16 mouse cellular contexts compared by ENCODE assay signal in genomic region chr11:46219380-46219779, GRCm38 (mm10). TPM values are rescaled to one million over a fixed set of nuclear protein-coding genes. Genes with fewer than 3 reads are reported as not detected.
A peak's percentile ranks its signal among the peaks of the same experiment; 100 is the strongest.
DNase-seq lines count a peak whose midpoint lies in the region; ATAC-seq and TF ChIP-seq lines count a peak whose summit lies in the region.
"Had no signal": no experiment of that assay in that cellular context is flagged by ENCODE, and none has a peak within 500 bp of the region (broad histone marks: within the 10 kb centered on the region; RNA-seq: fewer than 3 reads in every experiment).

No protein-coding gene starts in this region.

- TF ChIP-seq CTCF in left cerebral cortex, adult 2 months (IDR thresholded peaks at IDR 0.05) = no peak
- no peak for TF ChIP-seq CTCF in forebrain, postnatal 0 days (IDR thresholded peaks at IDR 0.05; ENCODE audit: low read depth)

- peaks cover 46% of the 10 kb centered on the region for H3K36me3 ChIP-seq in forebrain, postnatal 0 days (ENCODE audit: insufficient read depth)
- no peaks in the 10 kb centered on the region for H3K36me3 ChIP-seq in midbrain, embryonic 11.5 days (ENCODE audit: control insufficient read depth, insufficient read depth, low read length)
- H3K36me3 ChIP-seq in neural tube, embryonic 15.5 days = peaks cover 39% of the 10 kb centered on the region

- H3K4me1 ChIP-seq in forebrain, postnatal 0 days (ENCODE audit: insufficient read depth) = no peaks in the 10 kb centered on the region
- H3K4me1 ChIP-seq in midbrain, embryonic 11.5 days (ENCODE audit: control insufficient read depth, insufficient read depth, low read length) = peaks cover 9% of the 10 kb centered on the region
- H3K4me1 ChIP-seq in neural tube, embryonic 15.5 days = peaks cover 51% of the 10 kb centered on the region

- WGBS in forebrain, postnatal 0 days = 84% methylated on average over 9 of the region's 9 CpGs
- 84% methylated on average over 9 of the region's 9 CpGs for WGBS in midbrain, embryonic 11.5 days
- 71% methylated on average over 9 of the region's 9 CpGs for WGBS in neural tube, embryonic 15.5 days

- no peak for ATAC-seq in forebrain, postnatal 0 days
- ATAC-seq in midbrain, embryonic 11.5 days (ENCODE audit: low FRiP score) = no peak
- ATAC-seq in neural tube, embryonic 15.5 days (ENCODE audit: low FRiP score) = 0 out of 2 replicates have a peak, but pooled peaks have one; percentile 8

- intact Hi-C loops in left cerebral cortex, adult 2 months (cut with DNase I) = loop anchor here (10.0 kb wide), 1 partner anchor 1635 kb away; no protein-coding TSS in a partner anchor
- intact Hi-C loops in heart, postnatal 36 days (cut with DNase I) = loop anchor here (5.0 kb wide), 1 partner anchor 272 kb away; no protein-coding TSS in a partner anchor

- H3K4me2 ChIP-seq in forebrain, postnatal 0 days (ENCODE audit: low read depth) = no peak overlapping the region
- no peak overlapping the region for H3K4me2 ChIP-seq in midbrain, embryonic 11.5 days
- no peak overlapping the region for H3K4me2 ChIP-seq in neural tube, embryonic 15.5 days

- H3K9me3 ChIP-seq in forebrain, postnatal 0 days (ENCODE audit: low read length) = no peaks in the 10 kb centered on the region
- H3K9me3 ChIP-seq in midbrain, embryonic 11.5 days (ENCODE audit: control insufficient read depth, low read length) = no peaks in the 10 kb centered on the region
- no peaks in the 10 kb centered on the region for H3K9me3 ChIP-seq in neural tube, embryonic 15.5 days (replicated peaks)

- no peaks in the 10 kb centered on the region for H3K27me3 ChIP-seq in forebrain, postnatal 0 days (ENCODE audit: insufficient read depth, low read length)
- H3K27me3 ChIP-seq in midbrain, embryonic 11.5 days (ENCODE audit: control insufficient read depth, insufficient read depth, low read length) = no peaks in the 10 kb centered on the region
- H3K27me3 ChIP-seq in neural tube, embryonic 15.5 days (replicated peaks) = no peaks in the 10 kb centered on the region

- no peak overlapping the region for H3K9ac ChIP-seq in forebrain, postnatal 0 days
- no peak overlapping the region for H3K9ac ChIP-seq in midbrain, embryonic 11.5 days (ENCODE audit: low read length)
- H3K9ac ChIP-seq in neural tube, embryonic 15.5 days (replicated peaks) = no peak overlapping the region

- no peak for DNase-seq in left cerebral cortex, adult 2 months (ENCODE audit: extremely low spot score in 1 of 2, low spot score in 2 of 2)
- DNase-seq in left cerebral cortex, adult 8-10 months (ENCODE audit: low spot score in 2 of 2) = no peak
- DNase-seq in forebrain, postnatal 0 days = no peak
- no peak for DNase-seq in midbrain, embryonic 11.5 days (ENCODE audit: low spot score, missing footprints)
- DNase-seq in lung, adult 18-20 months = no peak
- no peak for DNase-seq in cerebellum, adult 9-11 months
- no peak for DNase-seq in heart, postnatal 36 days
- DNase-seq: adrenal gland, postnatal 14 days; embryo, embryonic 11 days; heart, postnatal 4 days; kidney, adult 18-20 months; kidney, postnatal 4 days; lung, adult 2 months; thymus, postnatal 4 days had no signal

- peak overlapping the region; percentile 77 for H3K27ac ChIP-seq in left cerebral cortex, adult 2 months
- peak overlapping the region; percentile 69 for H3K27ac ChIP-seq in forebrain, postnatal 0 days (ENCODE audit: low read depth, low read length)
- peak overlapping the region; percentile 50; the same call in 1 of the 2 replicates for H3K27ac ChIP-seq in midbrain, embryonic 11.5 days (ENCODE audit: low read depth, low read length)
- peak overlapping the region; percentile 86 for H3K27ac ChIP-seq in neural tube, embryonic 15.5 days (replicated peaks)

- H3K4me3 ChIP-seq in left cerebral cortex, adult 2 months = no peak overlapping the region
- H3K4me3 ChIP-seq in forebrain, postnatal 0 days (ENCODE audit: low read depth, low read length) = no peak overlapping the region
- H3K4me3 ChIP-seq in midbrain, embryonic 11.5 days (ENCODE audit: low read depth, low read length) = no peak overlapping the region
- no peak overlapping the region for H3K4me3 ChIP-seq in neural tube, embryonic 15.5 days (replicated peaks)

RNA-seq across cellular contexts. Expression of gene Fndc9, which starts 16.0 kb away (rescaled TPM):
- 1 to 10 TPM; 4.9 to 5.2 TPM for total RNA-seq in left cerebral cortex, adult 2 months (2021)
- total RNA-seq in left cerebral cortex, adult 8-10 months (2022) = 1 to 10 TPM; 3.6 to 5.7 (median 4.2) TPM
- 11.1 and 12.2 TPM in 2 replicates for total RNA-seq in forebrain, postnatal 0 days (2014; rRNA removed)
- 9.9 and 15.9 TPM in 2 replicates for polyA plus RNA-seq in forebrain, postnatal 0 days (2015; fragmentation: Nextera tagmentation; extraction: Ambion mirVana)
- polyA plus RNA-seq in midbrain, embryonic 11.5 days (2014; fragmentation: Nextera tagmentation; extraction: Ambion mirVana) = 1.1 and 1.2 TPM in 2 replicates
- 1.5 and 2.3 TPM in 2 replicates for polyA plus RNA-seq in neural tube, embryonic 15.5 days (2015; fragmentation: Nextera tagmentation; extraction: Ambion mirVana)
- total RNA-seq in heart, postnatal 36 days (2021) = not detected
- total RNA-seq: adrenal gland, postnatal 14 days; gastrocnemius, adult 8-10 months; heart, postnatal 4 days had no signal

RNA-seq across cellular contexts. Expression of gene Nipal4, which starts 53.1 kb away (rescaled TPM):
- total RNA-seq in left cerebral cortex, adult 2 months (2021) = 1 to 10 TPM; 1.2 to 1.4 TPM
- 1 to 10 TPM; 2.2 to 3.0 (median 2.6) TPM for total RNA-seq in left cerebral cortex, adult 8-10 months (2022)
- 0.14 and 0.38 TPM in 2 replicates for total RNA-seq in forebrain, postnatal 0 days (2014; rRNA removed)
- 0.06 and 0.07 TPM in 2 replicates for polyA plus RNA-seq in forebrain, postnatal 0 days (2015; fragmentation: Nextera tagmentation; extraction: Ambion mirVana)
- 1.0 and 1.4 TPM in 2 replicates for polyA plus RNA-seq in midbrain, embryonic 11.5 days (2014; fragmentation: Nextera tagmentation; extraction: Ambion mirVana)
- 0.15 and 0.75 TPM in 2 replicates for polyA plus RNA-seq in neural tube, embryonic 15.5 days (2015; fragmentation: Nextera tagmentation; extraction: Ambion mirVana)
- under 1 TPM; 0.08 to 0.11 TPM for total RNA-seq in heart, postnatal 36 days (2021)
- total RNA-seq: adrenal gland, postnatal 14 days; gastrocnemius, adult 8-10 months had no signal

Comparison
In these comparisons a context has a peak if more than half of its experiments do, and no peak if none do; other contexts are left out.
1. RNA of gene Fndc9, which starts 16.0 kb away (total RNA-seq): 11.1 to 12.2 TPM in forebrain, postnatal 0 days, 4.9 to 5.2 TPM in left cerebral cortex, adult 2 months and 3.6 to 5.7 TPM in left cerebral cortex, adult 8-10 months; not detected in heart, postnatal 36 days; every median in the first group is over 4 times any median in the second.
2. Peak in every context shown above with its lines, with median percentiles within 50 percentile points of each other: H3K27ac ChIP-seq.